In the genomic region with DNA sequence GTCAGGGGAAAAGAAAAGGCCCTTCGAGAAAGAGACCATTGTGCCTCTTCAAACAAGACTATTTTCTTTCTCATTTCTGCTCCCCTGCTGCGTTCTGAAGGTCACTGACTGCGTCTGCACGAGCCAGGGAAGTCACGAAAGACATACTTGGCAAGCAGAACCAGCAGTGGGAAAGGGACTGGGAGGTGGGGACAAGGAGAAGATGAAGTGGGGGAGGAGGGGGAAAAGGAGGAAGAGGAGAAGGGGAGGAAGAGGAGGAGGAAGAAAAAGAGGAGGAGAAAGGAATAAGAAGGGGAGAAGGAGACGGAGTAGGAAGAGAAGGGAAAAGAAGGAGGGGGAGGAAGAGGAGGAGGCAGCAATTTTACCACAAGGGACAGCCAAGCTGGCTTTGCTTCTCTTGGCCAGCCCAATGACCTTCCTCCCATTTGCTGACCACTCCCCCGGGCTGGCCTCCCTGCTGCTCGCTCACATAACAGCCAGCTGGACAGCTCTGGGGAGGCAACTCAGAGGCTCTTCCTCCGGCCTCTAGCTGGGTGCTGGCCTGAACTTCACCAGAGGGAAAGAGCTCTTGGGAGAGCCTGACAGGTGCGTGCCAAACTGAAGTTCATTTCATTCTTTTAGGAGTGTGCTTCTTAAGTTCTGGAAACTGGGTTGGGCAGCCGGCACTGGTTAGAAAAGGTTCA, we compare ENCODE assay signal across 9 mouse cellular contexts. TPM values are rescaled to one million over a fixed set of nuclear protein-coding genes. Genes with fewer than 3 reads are reported as not detected.
A peak's percentile ranks its signal among the peaks of the same experiment; 100 is the strongest.
DNase-seq lines count a peak whose midpoint lies in the region; ATAC-seq and TF ChIP-seq lines count a peak whose summit lies in the region.
"Had no signal": no experiment of that assay in that cellular context is flagged by ENCODE, and none has a peak within 500 bp of the region (broad histone marks: within the 10 kb centered on the region; RNA-seq: fewer than 3 reads in every experiment).

A gene (plus strand): TSS at position 324 of the 683 bp plus-strand sequence.

- H3K9me3 ChIP-seq in kidney, embryonic 16.5 days (ENCODE audit: low read length), result no peaks in the 10 kb centered on the region
- H3K9me3 ChIP-seq: midbrain, embryonic 12.5 days had no signal

- H3K9ac ChIP-seq in kidney, embryonic 16.5 days (replicated peaks; ENCODE audit: low read length), result no peak within 1 kb of the TSS; the same call in 1 of the 2 replicates
- H3K9ac ChIP-seq: midbrain, embryonic 12.5 days had no signal

- H3K4me3 ChIP-seq in kidney, embryonic 16.5 days (ENCODE audit: low read length), result peak within 1 kb of the TSS; percentile 26
- no peak within 1 kb of the TSS; the same call in 1 of the 2 replicates for H3K4me3 ChIP-seq in olfactory bulb, adult 2 months (ENCODE audit: insufficient read depth, low read depth, low read length)
- H3K4me3 ChIP-seq: midbrain, embryonic 12.5 days had no signal

- WGBS in kidney, embryonic 16.5 days, result 14% methylated on average over 11 of the region's 11 CpGs
- 40% methylated on average over 11 of the region's 11 CpGs for WGBS in olfactory bulb, adult 2 months

- H3K27me3 ChIP-seq in kidney, embryonic 16.5 days (ENCODE audit: insufficient read depth, low read length), result no peaks in the 10 kb centered on the region

- TF ChIP-seq POLR2A in olfactory bulb, adult 2 months (IDR thresholded peaks at IDR 0.05; ENCODE audit: insufficient read depth, low read depth, low read length), result no peak

- H3K4me2 ChIP-seq in kidney, embryonic 16.5 days (replicated peaks; ENCODE audit: low read depth, low read length), result peak within 1 kb of the TSS; percentile 37
- H3K4me2 ChIP-seq: midbrain, embryonic 12.5 days had no signal

- H3K36me3 ChIP-seq in kidney, embryonic 16.5 days (ENCODE audit: insufficient read depth, low read length), result no peaks in the 10 kb centered on the region
- H3K36me3 ChIP-seq: midbrain, embryonic 12.5 days had no signal

- peak within 1 kb of the TSS; percentile 72 for H3K27ac ChIP-seq in kidney, embryonic 16.5 days (ENCODE audit: low read length)
- no peak within 1 kb of the TSS for H3K27ac ChIP-seq in olfactory bulb, adult 2 months (ENCODE audit: insufficient read depth, low read depth, low read length)
- H3K27ac ChIP-seq: midbrain, embryonic 12.5 days had no signal

- DNase-seq in cerebellum, adult 9-11 months, result peak; percentile 23
- no peak for DNase-seq in cerebellum, adult 9-10 months
- peak; percentile 89 to 94 for DNase-seq in adrenal gland, adult (ENCODE audit: inconsistent age in 2 of 2, low spot score in 1 of 2)
- peak; percentile 39 to 63 for DNase-seq in gastrocnemius, postnatal 4 days (ENCODE audit: low spot score in 2 of 2)
- DNase-seq in left cerebral cortex, adult 18-20 months (ENCODE audit: low spot score in 2 of 2), result no peak

- peak; percentile 92 for ATAC-seq in kidney, embryonic 16.5 days (ENCODE audit: low FRiP score, low TSS enrichment)
- ATAC-seq in monocyte, adult 5-6 weeks (replicated peaks; ENCODE audit: insufficient number of reproducible peaks, low FRiP score, low TSS enrichment, poor library complexity, severe bottlenecking), result no peak

- TF ChIP-seq CTCF in olfactory bulb, adult 2 months (IDR thresholded peaks at IDR 0.05; ENCODE audit: insufficient read depth, low read depth, low read length), result no peak

- peaks cover 20% of the 10 kb centered on the region for H3K4me1 ChIP-seq in kidney, embryonic 16.5 days (ENCODE audit: insufficient read depth, low read length)
- peaks cover 24% of the 10 kb centered on the region for H3K4me1 ChIP-seq in olfactory bulb, adult 2 months (ENCODE audit: control insufficient read depth, insufficient read depth, low read length)

RNA-seq across cellular contexts. Expression of the gene that starts here (rescaled TPM):
- total RNA-seq in gastrocnemius, postnatal 4 days (2021), result 10 to 100 TPM; 13.7 to 21.2 TPM
- polyA plus RNA-seq in kidney, embryonic 16.5 days (2015; fragmentation: Nextera tagmentation; extraction: Ambion mirVana), result 28.1 and 28.2 TPM in 2 replicates
- polyA plus RNA-seq in olfactory bulb, adult 2 months (2012; ENCODE audit: insufficient read depth, insufficient read length, low replicate concordance, missing spikeins), result not detected in 2 replicates
- 0.11 to 0.19 TPM in 2 of 3 replicates, not detected in the other for total RNA-seq in monocyte, adult 5-6 weeks (2017)
- total RNA-seq in left cerebral cortex, adult 18-20 months (2021), result 1 to 10 TPM; 5.7 to 6.7 TPM

Comparison
In these comparisons a context has a peak if more than half of its experiments do, and no peak if none do; other contexts are left out.
1. DNase-seq: peak in cerebellum, adult 9-11 months (single experiment), adrenal gland, adult (2 of 2) and gastrocnemius, postnatal 4 days (2 of 2); none in cerebellum, adult 9-10 months (single experiment) and left cerebral cortex, adult 18-20 months (0 of 2).